Mouse (Mus musculus): Measurements from ENCODE around the gene En2.

The En2 gene

GRCm38 (mm10) chr5:28165358-28166255, at the start of gene En2:
En2 (plus strand) TSS chr5:28165694.
- peak; percentile 95 to 96 for DNase-seq

- no peak for DNase-seq
Observed at GRCm38 (mm10) chr5:28117251-28117880, 48.1 kb upstream of the En2 start.

GRCm38 (mm10) chr5:28117882-28118530, 47.5 kb upstream of the En2 start:
- peak; percentile 69 to 77 for DNase-seq

- peak; percentile 31 to 54 for DNase-seq
Observed at GRCm38 (mm10) chr5:28118531-28118925, 47.0 kb upstream of the En2 start.

- DNase-seq = no peak
Observed at GRCm38 (mm10) chr5:28119576-28119975, 45.9 kb upstream of the En2 start.

- DNase-seq = peak; percentile 89 to 92
Observed at GRCm38 (mm10) chr5:28122491-28123454, 42.7 kb upstream of the En2 start.

- no peak for DNase-seq
Observed at GRCm38 (mm10) chr5:28123455-28123825, 42.1 kb upstream of the En2 start.

- DNase-seq = peak in 1 of 2 experiments; percentile 7
Observed at GRCm38 (mm10) chr5:28124321-28125230, 40.9 kb upstream of the En2 start.

GRCm38 (mm10) chr5:28128851-28129250, 36.6 kb upstream of the En2 start:
- DNase-seq = no peak

GRCm38 (mm10) chr5:28132231-28132630, 33.3 kb upstream of the En2 start:
- no peak for DNase-seq

- peak in 1 of 2 experiments; percentile 24 for DNase-seq
Observed at GRCm38 (mm10) chr5:28136438-28136837, 29.1 kb upstream of the En2 start.

- no peak for DNase-seq
Observed at GRCm38 (mm10) chr5:28144555-28144954, 20.9 kb upstream of the En2 start.

GRCm38 (mm10) chr5:28146018-28146417, 19.5 kb upstream of the En2 start:
- DNase-seq = no peak

- peak; percentile 86 to 89 for DNase-seq
Observed at GRCm38 (mm10) chr5:28148473-28148872, 17.0 kb upstream of the En2 start.

GRCm38 (mm10) chr5:28149436-28149835, 16.1 kb upstream of the En2 start:
- peak; percentile 76 to 79 for DNase-seq

- DNase-seq = no peak
Observed at GRCm38 (mm10) chr5:28157044-28157730, 8.3 kb upstream of the En2 start.

- no peak for DNase-seq
Observed at GRCm38 (mm10) chr5:28157781-28158180, 7.7 kb upstream of the En2 start.

GRCm38 (mm10) chr5:28158308-28159071, 7.0 kb upstream of the En2 start:
- no peak for DNase-seq

GRCm38 (mm10) chr5:28159072-28159458, 6.4 kb upstream of the En2 start:
- DNase-seq = no peak
